Comparison of ENCODE assay signal across 7 mouse cellular contexts in the genomic region with DNA sequence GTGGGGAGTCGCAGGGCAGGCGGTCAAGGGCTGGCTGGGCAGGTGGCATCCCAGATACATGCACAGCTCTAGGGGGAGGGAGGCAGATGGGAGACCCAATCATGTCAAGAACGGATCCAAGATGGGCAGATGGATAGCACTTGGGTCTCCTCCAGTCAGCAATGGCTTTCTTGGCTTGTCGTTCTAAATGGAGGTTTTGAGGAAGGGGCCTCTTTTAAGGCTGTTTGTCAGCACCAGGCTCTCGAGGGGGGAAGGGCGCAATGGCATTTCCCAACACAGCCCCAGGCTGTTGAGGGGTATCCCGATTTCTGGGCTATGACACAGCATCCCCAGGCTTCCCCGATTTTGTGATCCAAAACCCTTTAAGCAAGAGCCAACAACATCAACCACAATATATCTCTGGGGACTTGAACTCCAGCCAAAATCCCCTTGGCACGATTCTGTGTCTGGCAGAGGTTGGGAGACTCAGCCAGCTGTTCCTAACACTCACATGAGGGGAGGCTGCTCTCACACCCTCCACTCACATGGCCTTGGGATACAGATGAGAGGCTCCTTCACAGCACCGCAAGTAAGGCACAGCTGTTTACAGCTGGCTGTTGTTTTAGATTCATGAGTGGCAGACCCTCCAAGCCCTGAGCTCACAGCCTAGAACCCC. TPM values are rescaled to one million over a fixed set of nuclear protein-coding genes. Genes with fewer than 3 reads are reported as not detected.
DNase-seq lines count a peak whose midpoint lies in the region.

No protein-coding gene starts in this region.

- peak; percentile 50 for DNase-seq in ovary, postnatal 14 days (ENCODE audit: low spot score)
- no peak for DNase-seq in ovary, postnatal 36 days (ENCODE audit: low spot score)
- peak; percentile 92 to 95 for DNase-seq in cerebellum, postnatal 10 days
- DNase-seq in heart, adult 9 months (ENCODE audit: low spot score in 2 of 2) = peak; percentile 79 to 88
- DNase-seq in lung, postnatal 25 days (ENCODE audit: low spot score) = peak; percentile 31
- no peak for DNase-seq in thymus, postnatal 25 days
- no peak for DNase-seq in adrenal gland, postnatal 25 days

RNA-seq across cellular contexts. Expression of a gene that starts 18.8 kb away (rescaled TPM):
- total RNA-seq in adrenal gland, postnatal 25 days (2021) = 12.7 and 14.3 TPM in 2 replicates

RNA-seq across cellular contexts. Expression of a gene that starts 18.9 kb away (rescaled TPM):
- 0.29 and 1.7 TPM in 2 replicates for total RNA-seq in adrenal gland, postnatal 25 days (2021)

RNA-seq across cellular contexts. Expression of a gene that starts 58.2 kb away (rescaled TPM):
- 101 and 102 TPM in 2 replicates for total RNA-seq in adrenal gland, postnatal 25 days (2021)

Comparison
In these comparisons a context has a peak if more than half of its experiments do, and no peak if none do; other contexts are left out.
1. DNase-seq: peak in ovary, postnatal 14 days (single experiment), cerebellum, postnatal 10 days (2 of 2), heart, adult 9 months (2 of 2) and lung, postnatal 25 days (single experiment); none in ovary, postnatal 36 days (single experiment), thymus, postnatal 25 days (single experiment) and adrenal gland, postnatal 25 days (single experiment).